ENCODE assay signal across 8 mouse cellular contexts in genomic region chr3:94533968-94534367, GRCm38 (mm10). TPM values are rescaled to one million over a fixed set of nuclear protein-coding genes. Genes with fewer than 3 reads are reported as not detected.
DNase-seq lines count a peak whose midpoint lies in the region; ATAC-seq and TF ChIP-seq lines count a peak whose summit lies in the region.

No protein-coding gene starts in this region.

- no peak overlapping the region for H3K9ac ChIP-seq in hindbrain, postnatal 0 days (replicated peaks; ENCODE audit: low read length)
- no peak overlapping the region for H3K9ac ChIP-seq in hindbrain, embryonic 13.5 days

- TF ChIP-seq CTCF in hindbrain, postnatal 0 days (IDR thresholded peaks at IDR 0.05; ENCODE audit: low read depth) = peak; percentile 64

- H3K27me3 ChIP-seq in hindbrain, postnatal 0 days (ENCODE audit: insufficient read depth, low read length) = no peaks in the 10 kb centered on the region
- H3K27me3 ChIP-seq in hindbrain, embryonic 13.5 days = no peaks in the 10 kb centered on the region
- H3K27me3 ChIP-seq in splenic B cell, adult 2 months (ENCODE audit: control insufficient read depth, insufficient read depth, low read length, poor library complexity, severe bottlenecking) = no peaks in the 10 kb centered on the region

- H3K4me1 ChIP-seq in hindbrain, postnatal 0 days (ENCODE audit: insufficient read depth, low read length) = no peaks in the 10 kb centered on the region
- no peaks in the 10 kb centered on the region for H3K4me1 ChIP-seq in hindbrain, embryonic 13.5 days (replicated peaks)

- H3K4me3 ChIP-seq in hindbrain, postnatal 0 days (ENCODE audit: low read length) = no peak overlapping the region
- H3K4me3 ChIP-seq in hindbrain, embryonic 13.5 days = no peak overlapping the region

- DNase-seq in hindbrain, postnatal 0 days (ENCODE audit: low spot score) = peak; percentile 48
- DNase-seq in 416B (ENCODE audit: low read depth) (peak; percentile 71), MN1 (ENCODE audit: low spot score) (peak; percentile 19)
- peak; percentile 39 to 50 for DNase-seq in cerebellum, postnatal 14 days
- peak; percentile 73 for DNase-seq in kidney, postnatal 14 days
- DNase-seq in splenic B cell, adult 2 months (ENCODE audit: low read depth, low spot score) = peak; percentile 57
- DNase-seq in ovary, adult 18-20 months (ENCODE audit: low spot score) = no peak

- H3K36me3 ChIP-seq in hindbrain, postnatal 0 days (ENCODE audit: insufficient read depth, low read length) = 0 out of 2 replicates have a peak, but pooled peaks cover 6% of the 10 kb centered on the region
- peaks cover 6% of the 10 kb centered on the region for H3K36me3 ChIP-seq in hindbrain, embryonic 13.5 days
- H3K36me3 ChIP-seq in splenic B cell, adult 2 months (ENCODE audit: control insufficient read depth, insufficient read depth, low read length, poor library complexity, severe bottlenecking) = peaks cover 4% of the 10 kb centered on the region

- no peak overlapping the region for H3K4me2 ChIP-seq in hindbrain, postnatal 0 days (ENCODE audit: low read depth, low read length)
- H3K4me2 ChIP-seq in hindbrain, embryonic 13.5 days = no peak overlapping the region

- H3K9me3 ChIP-seq in hindbrain, postnatal 0 days (ENCODE audit: low read length) = no peaks in the 10 kb centered on the region
- no peaks in the 10 kb centered on the region for H3K9me3 ChIP-seq in hindbrain, embryonic 13.5 days

- no peak overlapping the region for H3K27ac ChIP-seq in hindbrain, postnatal 0 days
- H3K27ac ChIP-seq in hindbrain, embryonic 13.5 days = no peak overlapping the region

- ATAC-seq in hindbrain, postnatal 0 days = no peak
- no peak for ATAC-seq in hindbrain, embryonic 13.5 days (ENCODE audit: low FRiP score)

RNA-seq across cellular contexts. Expression of gene Snx27, which starts 48.5 kb away (rescaled TPM):
- 71.3 and 79.9 TPM in 2 replicates for total RNA-seq in hindbrain, postnatal 0 days (2014; rRNA removed)
- 81.7 and 82.1 TPM in 2 replicates for polyA plus RNA-seq in hindbrain, postnatal 0 days (2015; fragmentation: Nextera tagmentation; extraction: Ambion mirVana)
- polyA plus RNA-seq in hindbrain, embryonic 13.5 days (2015; fragmentation: Nextera tagmentation; extraction: Ambion mirVana) = 73.6 and 74.7 TPM in 2 replicates

RNA-seq across cellular contexts. Expression of gene Riiad1, which starts 53.8 kb away (rescaled TPM):
- 2.3 and 4.1 TPM in 2 replicates for total RNA-seq in hindbrain, postnatal 0 days (2014; rRNA removed)
- 15.7 and 18.3 TPM in 2 replicates for polyA plus RNA-seq in hindbrain, postnatal 0 days (2015; fragmentation: Nextera tagmentation; extraction: Ambion mirVana)
- 25.0 and 27.1 TPM in 2 replicates for polyA plus RNA-seq in hindbrain, embryonic 13.5 days (2015; fragmentation: Nextera tagmentation; extraction: Ambion mirVana)

RNA-seq across cellular contexts. Expression of gene Celf3, which starts 55.9 kb away (rescaled TPM):
- 156 and 184 TPM in 2 replicates for total RNA-seq in hindbrain, postnatal 0 days (2014; rRNA removed)
- polyA plus RNA-seq in hindbrain, postnatal 0 days (2015; fragmentation: Nextera tagmentation; extraction: Ambion mirVana) = 158 and 171 TPM in 2 replicates
- polyA plus RNA-seq in hindbrain, embryonic 13.5 days (2015; fragmentation: Nextera tagmentation; extraction: Ambion mirVana) = 294 and 312 TPM in 2 replicates
